Mouse (Mus musculus) thymus, postnatal 10 days (tissue): ENCODE measurements around the gene Rabep1.
"Not testable (repeated sequence)": the region's sequence is repeated elsewhere in the genome, so short reads cannot be mapped to it uniquely, and the experiment has no call there.

Source experiments
- DNase-seq, 2 experiments: peaks; one replicate each; pipeline ENCODE4 v3.0.0; 2021; ENCODE audit warnings: low spot score in 2 of 2

The Rabep1 gene

GRCm38 (mm10) chr11:70831201-70831600, 13.4 kb upstream of the Rabep1 start:
- DNase-seq: no peak

GRCm38 (mm10) chr11:70833408-70833807, 11.2 kb upstream of the Rabep1 start:
- no peak for DNase-seq

GRCm38 (mm10) chr11:70833831-70834230, 10.7 kb upstream of the Rabep1 start:
- no peak for DNase-seq

GRCm38 (mm10) chr11:70835381-70835831, 9.2 kb upstream of the Rabep1 start:
- no peak for DNase-seq

GRCm38 (mm10) chr11:70837031-70837430, 7.5 kb upstream of the Rabep1 start:
- no peak for DNase-seq

- DNase-seq: no peak
Measured at GRCm38 (mm10) chr11:70838610-70839009, 6.0 kb upstream of the Rabep1 start.

- DNase-seq: no peak
Measured at GRCm38 (mm10) chr11:70842983-70843382, 1.6 kb upstream of the Rabep1 start.

- DNase-seq: peak in 1 of 2 experiments; percentile 4
Measured at GRCm38 (mm10) chr11:70843701-70844551, 652 bp upstream of the Rabep1 start.

- DNase-seq: no peak
Measured at GRCm38 (mm10) chr11:70845457-70845978, 940 bp downstream of the Rabep1 start.

GRCm38 (mm10) chr11:70846029-70846428, 1.5 kb downstream of the Rabep1 start:
- no peak for DNase-seq

GRCm38 (mm10) chr11:70860371-70860770, 15.8 kb downstream of the Rabep1 start:
- no peak for DNase-seq

- not testable (repeated sequence) for DNase-seq
Measured at GRCm38 (mm10) chr11:70863204-70863603, 18.6 kb downstream of the Rabep1 start.

GRCm38 (mm10) chr11:70865223-70865622, 20.6 kb downstream of the Rabep1 start:
- no peak for DNase-seq

GRCm38 (mm10) chr11:70869263-70869662, 24.7 kb downstream of the Rabep1 start:
- DNase-seq: no peak

- no peak for DNase-seq
Measured at GRCm38 (mm10) chr11:70869811-70870210, 25.2 kb downstream of the Rabep1 start.

- no peak for DNase-seq
Measured at GRCm38 (mm10) chr11:70870407-70870806, 25.8 kb downstream of the Rabep1 start.

- DNase-seq: no peak
Measured at GRCm38 (mm10) chr11:70871110-70871509, 26.5 kb downstream of the Rabep1 start.

GRCm38 (mm10) chr11:70871766-70872330, 27.3 kb downstream of the Rabep1 start:
- no peak for DNase-seq

- no peak for DNase-seq
Measured at GRCm38 (mm10) chr11:70873846-70874613, 29.5 kb downstream of the Rabep1 start.

- DNase-seq: no peak
Measured at GRCm38 (mm10) chr11:70877670-70878069, 33.1 kb downstream of the Rabep1 start.

- no peak for DNase-seq
Measured at GRCm38 (mm10) chr11:70882905-70883430, 38.4 kb downstream of the Rabep1 start.

- no peak for DNase-seq
Measured at GRCm38 (mm10) chr11:70890643-70891042, 46.1 kb downstream of the Rabep1 start.
